Mouse (Mus musculus) neural tube, embryonic 14.5 days (tissue): ENCODE data around the gene Tmem150c. TPM values are rescaled to one million over a fixed set of nuclear protein-coding genes. Genes with fewer than 3 reads are reported as not detected.

Experiments used
- ATAC-seq: fragments of 200-750 bp; cut with Nextera tagmentation; 2 replicates; pipeline ENCODE4 v1.8.0; 2017; ENCODE audit warnings: low read depth, mild to moderate bottlenecking, moderate TSS enrichment, moderate library complexity
- H3K27ac ChIP-seq: fragments of 300-500 bp; sonication (generic); 2 replicates; pipeline ENCODE4 v1.5.1; 2014; ENCODE audit warnings: low read depth, mild to moderate bottlenecking, control low read depth, low read length, moderate library complexity, mixed read lengths
- H3K27me3 ChIP-seq: fragments of 300-500 bp; sonication (generic); 2 replicates; pipeline ENCODE4 v1.6.1; 2014; ENCODE audit warnings: low read length; ENCODE audit not compliant: control insufficient read depth, insufficient read depth
- H3K36me3 ChIP-seq: fragments of 300-500 bp; sonication (generic); 2 replicates; pipeline ENCODE4 v1.6.1; 2014; ENCODE audit warnings: low read length, mixed read lengths; ENCODE audit not compliant: control insufficient read depth, insufficient read depth
- H3K4me1 ChIP-seq: fragments of 300-500 bp; sonication (generic); 2 replicates; pipeline ENCODE4 v1.6.1; 2014; ENCODE audit warnings: low read length; ENCODE audit not compliant: control insufficient read depth, insufficient read depth
- H3K4me2 ChIP-seq: fragments of 300-500 bp; sonication (generic); 2 replicates; pipeline ENCODE4 v1.6.1; 2014; ENCODE audit warnings: mild to moderate bottlenecking, low read depth, low read length, control low read depth
- H3K4me3 ChIP-seq: fragments of 300-500 bp; sonication (generic); 2 replicates; pipeline ENCODE4 v1.5.1; 2014; ENCODE audit warnings: low read depth, low read length, control low read depth, mixed read lengths
- H3K9ac ChIP-seq: fragments of 300-500 bp; sonication (generic); replicated peaks from 2 replicates; pipeline ENCODE4 v1.6.1; 2014; ENCODE audit warnings: low read depth, mild to moderate bottlenecking, control low read depth, low read length, mixed read lengths
- H3K9me3 ChIP-seq: fragments of 300-500 bp; sonication (generic); 2 replicates; pipeline ENCODE4 v1.6.1; 2016; ENCODE audit warnings: low read length; ENCODE audit not compliant: control insufficient read depth
- WGBS: fragments of 180-500 bp; shearing (Covaris S2); extraction: QIAGEN DNeasy Blood & Tissue Kit; methylation state at CpG from one replicate; pipeline ENCODE4 v1.1.7; 2014; 5-methylcytosine and 5-hydroxymethylcytosine counted together
- polyA plus RNA-seq: library from polyadenylated mRNA; unstranded; fragments of >200 nt; fragmentation: Nextera tagmentation; extraction: Ambion mirVana; gene quantifications from 2 replicates; pipeline ENCODE4 v1.2.1, GENCODE M21; 2014

Tmem150c gene
- polyA plus RNA-seq, 1 experiment from 2014 or later, result 22.3 TPM

DNA sequence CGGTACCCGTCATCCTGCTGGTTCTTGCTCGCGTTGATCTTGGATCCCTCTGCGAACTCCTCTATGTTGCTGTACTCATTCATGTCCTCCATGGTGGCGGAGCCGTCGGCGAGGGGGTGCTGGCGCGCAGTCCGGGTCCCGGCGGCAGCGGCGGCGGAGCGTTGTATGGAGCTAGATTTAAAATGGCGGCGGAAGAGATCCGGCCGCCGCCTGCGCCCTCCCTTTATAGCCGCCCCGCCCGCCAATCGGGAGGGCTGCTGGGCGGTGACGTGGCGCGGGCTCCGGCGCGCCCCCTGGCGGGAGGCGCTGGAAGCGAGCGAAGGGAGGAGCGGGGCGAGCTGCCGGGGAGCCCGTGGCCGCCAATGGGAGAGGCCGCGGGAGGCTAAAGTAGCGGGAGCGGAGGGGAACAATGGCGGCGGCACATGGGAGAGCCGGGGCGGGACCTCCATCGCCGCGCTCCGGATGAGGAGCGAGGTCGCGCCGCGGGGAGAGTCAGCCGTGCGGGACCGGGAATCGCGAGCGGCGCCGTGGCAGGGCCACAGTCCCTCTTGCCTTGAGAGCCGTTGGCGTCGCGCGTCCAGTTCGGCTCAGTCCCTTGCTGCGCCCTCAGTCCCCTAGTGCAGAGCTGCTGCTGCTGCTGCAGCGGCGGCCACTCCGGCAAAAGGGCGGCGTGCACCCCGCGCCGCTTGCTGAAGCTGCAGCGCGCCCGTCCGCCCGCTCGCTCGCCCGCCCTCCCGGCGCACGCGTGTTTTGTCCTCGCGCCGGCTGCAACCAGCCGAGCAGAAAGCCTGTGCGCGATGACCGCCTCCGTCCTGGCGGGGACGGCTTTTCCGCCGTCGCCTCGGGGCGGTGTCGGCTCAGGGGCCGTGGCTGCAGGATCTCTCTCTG is 120.7 kb downstream of the Tmem150c start:
- ATAC-seq, result peak; percentile 74
- under 1% methylated on average over 95 of the region's 113 CpGs for WGBS
- H3K27ac ChIP-seq, result peak overlapping the region; percentile 97
- peak overlapping the region; percentile 88 for H3K9ac ChIP-seq
- no peaks in the 10 kb centered on the region for H3K27me3 ChIP-seq
- peaks cover 18% of the 10 kb centered on the region for H3K36me3 ChIP-seq
- H3K4me1 ChIP-seq, result peaks cover 30% of the 10 kb centered on the region
- H3K4me2 ChIP-seq, result peak overlapping the region; percentile 92
- no peaks in the 10 kb centered on the region for H3K9me3 ChIP-seq
- peak overlapping the region; percentile 72 for H3K4me3 ChIP-seq

DNA sequence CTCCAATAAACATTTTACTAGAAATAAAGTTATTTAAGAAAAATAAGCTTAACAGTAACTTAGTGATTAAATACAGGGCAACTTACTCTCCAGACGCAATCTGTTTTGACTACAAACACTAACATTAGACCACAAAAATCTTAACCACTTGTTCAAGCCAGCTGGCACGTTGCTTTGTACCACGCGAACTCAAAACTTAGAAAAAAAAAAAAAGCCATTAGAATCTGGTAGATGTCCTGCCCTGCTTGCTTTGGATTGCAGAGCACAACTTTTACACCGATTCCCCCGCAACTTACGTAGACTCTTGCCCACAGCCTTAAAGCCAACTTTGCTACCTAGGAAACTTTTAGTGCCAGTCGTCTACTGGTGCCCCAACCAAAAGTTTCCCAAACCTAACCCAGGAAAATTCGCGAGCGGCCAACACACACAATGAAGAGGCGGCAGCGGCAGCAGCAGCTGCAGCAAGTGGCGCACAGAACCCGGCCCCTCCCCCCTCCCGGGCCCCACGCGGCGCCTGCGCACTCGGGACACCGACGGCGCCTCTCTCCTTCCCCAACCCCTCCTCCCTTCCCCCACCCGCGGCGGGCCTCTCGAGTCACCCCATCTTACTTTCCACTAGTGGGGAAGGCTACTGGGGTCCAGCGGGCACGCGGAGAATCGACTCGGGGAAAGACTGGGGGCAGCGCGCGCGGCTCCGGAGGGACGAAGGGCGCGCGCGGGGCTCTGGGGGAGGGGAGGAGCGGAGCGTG is 121.5 kb downstream of the Tmem150c start:
- peak overlapping the region; percentile 88 for H3K9ac ChIP-seq
- no peaks in the 10 kb centered on the region for H3K27me3 ChIP-seq
- peak overlapping the region; percentile 72 for H3K4me3 ChIP-seq
- peak; percentile 31 for ATAC-seq
- H3K9me3 ChIP-seq, result no peaks in the 10 kb centered on the region
- peak overlapping the region; percentile 92 for H3K4me2 ChIP-seq
- H3K27ac ChIP-seq, result peak overlapping the region; percentile 97
- peaks cover 30% of the 10 kb centered on the region; the same call in 1 of the 2 replicates for H3K4me1 ChIP-seq
- H3K36me3 ChIP-seq, result peaks cover 23% of the 10 kb centered on the region
- 1% methylated on average over 39 of the region's 45 CpGs for WGBS

DNA sequence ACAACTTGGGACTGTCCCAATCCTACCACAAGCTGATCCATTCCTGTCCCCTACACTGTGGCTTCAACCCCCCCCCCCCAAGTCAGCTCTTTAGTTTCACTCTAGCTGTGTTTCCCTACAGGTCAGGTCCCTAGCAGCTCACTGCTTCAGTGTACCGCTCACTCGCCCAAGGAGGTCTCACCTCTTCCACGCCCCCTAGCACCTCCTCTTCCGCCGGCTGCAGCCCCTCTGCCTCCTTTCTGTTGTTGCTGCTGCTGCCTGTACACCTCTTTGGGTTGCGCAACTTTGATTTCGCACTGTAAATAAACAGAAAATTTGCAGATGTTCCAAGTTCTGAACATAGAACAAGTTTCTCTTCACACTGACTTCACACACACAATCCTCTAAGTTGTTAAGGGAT is 122.9 kb downstream of the Tmem150c start:
- Histone ChIP-seq H3K4me1 (peaks cover 27% of the 10 kb centered on the region; the same call in 1 of the 2 replicates), H3K9ac (no peak overlapping the region), H3K27me3 (no peaks in the 10 kb centered on the region), H3K4me2 (peak overlapping the region; percentile 92), H3K27ac (no peak overlapping the region), H3K9me3 (no peaks in the 10 kb centered on the region), H3K36me3 (peaks cover 35% of the 10 kb centered on the region), H3K4me3 (peak overlapping the region; percentile 72)
- 23% methylated on average over 7 of the region's 7 CpGs for WGBS
- no peak for ATAC-seq

DNA sequence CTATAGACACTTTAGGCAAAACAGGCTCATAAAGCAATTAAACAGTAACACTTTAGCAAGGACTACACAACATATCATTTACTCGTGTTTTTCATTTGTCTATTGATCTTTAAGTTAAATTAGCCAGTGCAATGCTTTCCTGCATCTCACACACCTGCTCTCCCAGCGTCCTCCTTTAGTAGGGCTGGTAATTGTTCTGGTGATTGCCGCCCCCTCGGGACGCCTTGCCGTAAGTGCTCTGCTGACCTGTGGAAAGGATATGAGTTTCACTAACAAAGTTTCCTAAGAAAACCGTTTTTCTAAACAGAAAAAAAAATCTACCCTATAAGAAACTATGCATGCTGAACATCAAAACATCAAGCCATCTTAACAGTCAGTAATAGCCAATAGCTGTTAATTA is 123.7 kb downstream of the Tmem150c start:
- no peak for ATAC-seq
- H3K36me3 ChIP-seq, result peaks cover 35% of the 10 kb centered on the region
- 33% methylated on average over 7 of the region's 7 CpGs for WGBS

DNA sequence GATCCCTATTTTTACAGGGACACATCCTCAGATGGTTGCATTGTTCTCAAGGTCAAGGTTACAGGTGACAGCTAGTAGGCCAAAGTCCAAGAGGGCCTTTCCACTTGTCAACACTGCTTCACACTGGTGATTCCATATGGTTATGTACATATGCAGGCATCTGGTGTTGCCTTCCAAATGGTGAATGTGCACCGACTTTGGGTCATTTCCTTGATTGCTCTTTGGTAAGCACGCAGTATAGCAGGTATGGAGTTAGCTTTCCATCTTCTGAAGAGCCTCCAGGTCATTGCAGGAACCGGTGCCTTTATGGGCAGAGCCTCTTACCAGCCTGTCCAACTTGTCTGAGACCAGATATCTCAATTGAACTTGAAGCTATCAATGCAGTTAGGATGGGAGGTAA is 127.0 kb downstream of the Tmem150c start:
- 68% methylated on average over 3 of the region's 3 CpGs for WGBS
- Histone ChIP-seq H3K4me1 (peaks cover 17% of the 10 kb centered on the region), H3K9me3 (no peaks in the 10 kb centered on the region), H3K27me3 (no peaks in the 10 kb centered on the region), H3K9ac (no peak overlapping the region), H3K27ac (no peak overlapping the region), H3K36me3 (peaks cover 33% of the 10 kb centered on the region), H3K4me2 (no peak overlapping the region), H3K4me3 (no peak overlapping the region)
- ATAC-seq, result no peak

More for the DNA sequence above, 123.7 kb downstream of the Tmem150c start:
- Histone ChIP-seq H3K9ac (no peak overlapping the region), H3K9me3 (no peaks in the 10 kb centered on the region), H3K27ac (no peak overlapping the region), H3K27me3 (no peaks in the 10 kb centered on the region), H3K4me3 (no peak overlapping the region; the same call in 1 of the 2 replicates), H3K4me1 (peaks cover 20% of the 10 kb centered on the region; the same call in 1 of the 2 replicates), H3K4me2 (peak overlapping the region; percentile 92)

DNA sequence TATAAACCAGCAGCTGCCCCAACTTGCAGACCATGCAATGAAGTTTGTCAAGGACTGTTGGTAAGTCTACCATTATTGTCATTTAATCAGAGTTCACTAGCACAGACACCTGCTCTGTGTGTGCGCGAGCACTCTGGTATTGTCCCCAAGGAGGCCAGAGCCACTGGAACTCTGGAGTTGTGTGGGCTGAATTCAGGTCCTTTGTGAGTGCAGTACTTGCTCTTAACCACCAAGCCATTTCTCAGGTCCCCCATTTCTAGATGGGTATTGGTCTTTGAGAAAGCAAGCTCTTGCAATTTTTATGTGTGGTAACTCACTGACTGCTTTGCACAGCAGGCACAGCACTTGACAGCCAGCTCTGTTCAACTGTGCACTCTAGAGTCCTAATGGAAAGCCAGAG is 127.5 kb downstream of the Tmem150c start:
- no peak overlapping the region for H3K9ac ChIP-seq
- ATAC-seq, result no peak; the same call in 1 of the 2 replicates
- H3K4me3 ChIP-seq, result no peak overlapping the region
- 77% methylated on average over 2 of the region's 2 CpGs for WGBS
- no peaks in the 10 kb centered on the region for H3K27me3 ChIP-seq
- peaks cover 13% of the 10 kb centered on the region for H3K4me1 ChIP-seq
- no peak overlapping the region for H3K27ac ChIP-seq
- H3K4me2 ChIP-seq, result no peak overlapping the region
- H3K36me3 ChIP-seq, result peaks cover 31% of the 10 kb centered on the region
- no peaks in the 10 kb centered on the region for H3K9me3 ChIP-seq

DNA sequence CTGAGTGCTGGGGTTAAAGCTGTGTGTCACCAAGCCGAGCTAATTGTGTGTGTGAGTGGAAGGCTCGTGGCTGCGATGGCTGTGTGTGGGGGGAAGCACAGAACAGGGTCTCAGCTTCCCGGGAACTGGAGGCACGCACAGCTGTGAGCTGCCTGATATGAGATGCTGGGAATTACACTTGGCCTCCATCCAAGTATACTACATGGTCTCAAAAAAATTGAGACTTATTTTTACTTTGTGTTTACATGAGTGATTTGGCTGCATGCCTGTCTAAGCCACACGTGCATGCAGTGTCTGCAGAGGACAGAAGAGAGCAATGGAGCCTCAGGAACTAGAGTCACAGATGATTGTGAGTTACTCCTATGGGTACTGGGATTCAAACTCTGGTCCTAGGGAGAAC is 129.5 kb downstream of the Tmem150c start:
- Histone ChIP-seq H3K4me2 (no peak overlapping the region), H3K9me3 (no peaks in the 10 kb centered on the region), H3K4me3 (no peak overlapping the region), H3K27ac (peak overlapping the region; percentile 28; the same call in 1 of the 2 replicates), H3K27me3 (no peaks in the 10 kb centered on the region), H3K36me3 (peaks cover 24% of the 10 kb centered on the region), H3K9ac (no peak overlapping the region), H3K4me1 (no peaks in the 10 kb centered on the region; the same call in 1 of the 2 replicates)
- peak; percentile 82 for ATAC-seq
- WGBS, result 22% methylated on average over 6 of the region's 6 CpGs
